In the genomic region with DNA sequence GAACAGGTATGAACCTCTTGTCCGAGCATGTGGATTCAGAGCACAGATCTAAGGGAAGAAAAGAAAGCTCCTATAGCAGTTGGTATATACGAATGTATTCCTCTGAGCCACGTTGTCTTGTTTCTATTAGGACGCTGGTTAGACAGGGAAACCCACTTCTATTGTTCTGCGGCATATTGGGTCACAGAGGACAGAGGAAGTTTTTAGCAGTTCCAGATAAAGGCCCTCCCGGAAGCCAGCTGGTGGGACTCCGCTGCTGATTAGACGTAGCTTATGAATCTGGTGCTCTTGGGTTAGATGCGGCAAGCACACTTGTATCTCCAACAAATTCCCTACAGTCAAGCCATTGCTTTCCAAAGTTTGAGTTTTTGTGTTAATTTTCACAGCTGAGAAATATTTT, we compare ENCODE assay signal across 14 mouse cellular contexts. TPM values are rescaled to one million over a fixed set of nuclear protein-coding genes. Genes with fewer than 3 reads are reported as not detected.
DNase-seq lines count a peak whose midpoint lies in the region; ATAC-seq and TF ChIP-seq lines count a peak whose summit lies in the region.
"Had no signal": no experiment of that assay in that cellular context is flagged by ENCODE, and none has a peak within 500 bp of the region (broad histone marks: within the 10 kb centered on the region; RNA-seq: fewer than 3 reads in every experiment).

No protein-coding gene starts in this region.

- peak; percentile 93 for DNase-seq in heart, adult 11 months
- no peak for DNase-seq in heart, postnatal 25 days (ENCODE audit: low spot score)
- DNase-seq in liver, embryonic 11.5 days (ENCODE audit: low spot score): no peak
- no peak for DNase-seq in left cerebral cortex, postnatal 14 days (ENCODE audit: low spot score in 2 of 2)
- DNase-seq in thymus, postnatal 0 days (ENCODE audit: low spot score): no peak
- DNase-seq in midbrain, embryonic 11.5 days (ENCODE audit: low spot score, missing footprints): no peak
- DNase-seq: adrenal gland, postnatal 14 days; cerebellum, adult 2 months; forebrain, postnatal 0 days; layer of hippocampus, adult 9-11 months had no signal

- no peak overlapping the region for H3K9ac ChIP-seq in heart, embryonic 12.5 days
- no peak overlapping the region for H3K9ac ChIP-seq in liver, embryonic 11.5 days (ENCODE audit: low read depth, low read length)
- H3K9ac ChIP-seq in midbrain, embryonic 11.5 days (ENCODE audit: low read length): no peak overlapping the region
- H3K9ac ChIP-seq: embryonic facial prominence, embryonic 13.5 days; forebrain, postnatal 0 days; hindbrain, embryonic 14.5 days had no signal

- peak overlapping the region; percentile 69 for H3K27ac ChIP-seq in heart, embryonic 12.5 days (ENCODE audit: poor library complexity, severe bottlenecking)
- 0 out of 2 replicates have a peak overlapping the region, but pooled peaks have one; percentile 5 for H3K27ac ChIP-seq in liver, embryonic 11.5 days (ENCODE audit: low read depth, low read length)
- no peak overlapping the region for H3K27ac ChIP-seq in midbrain, embryonic 11.5 days (ENCODE audit: low read depth, low read length)
- H3K27ac ChIP-seq: embryonic facial prominence, embryonic 13.5 days; hindbrain, embryonic 14.5 days had no signal

- H3K36me3 ChIP-seq in E14TG2a.4 (ENCODE audit: insufficient read depth, low read length): peaks cover 11% of the 10 kb centered on the region; the same call in 1 of the 2 replicates
- no peaks in the 10 kb centered on the region for H3K36me3 ChIP-seq in heart, embryonic 12.5 days
- H3K36me3 ChIP-seq in liver, embryonic 11.5 days (ENCODE audit: control insufficient read depth, insufficient read depth, low read length): no peaks in the 10 kb centered on the region
- no peaks in the 10 kb centered on the region for H3K36me3 ChIP-seq in midbrain, embryonic 11.5 days (ENCODE audit: control insufficient read depth, insufficient read depth, low read length)
- H3K36me3 ChIP-seq: embryonic facial prominence, embryonic 13.5 days had no signal

- H3K9me3 ChIP-seq in E14TG2a.4 (ENCODE audit: low read length): no peaks in the 10 kb centered on the region
- no peaks in the 10 kb centered on the region for H3K9me3 ChIP-seq in heart, embryonic 12.5 days (replicated peaks)
- H3K9me3 ChIP-seq in liver, embryonic 11.5 days (ENCODE audit: control insufficient read depth, low read length): no peaks in the 10 kb centered on the region
- no peaks in the 10 kb centered on the region for H3K9me3 ChIP-seq in midbrain, embryonic 11.5 days (ENCODE audit: control insufficient read depth, low read length)
- H3K9me3 ChIP-seq: embryonic facial prominence, embryonic 13.5 days had no signal

- H3K4me1 ChIP-seq in E14TG2a.4 (replicated peaks; ENCODE audit: low read depth, low read length): peaks cover 84% of the 10 kb centered on the region
- H3K4me1 ChIP-seq in heart, embryonic 12.5 days (replicated peaks): peaks cover 33% of the 10 kb centered on the region
- H3K4me1 ChIP-seq in liver, embryonic 11.5 days (replicated peaks; ENCODE audit: control insufficient read depth, insufficient read depth, low read length): peaks cover 20% of the 10 kb centered on the region
- H3K4me1 ChIP-seq in midbrain, embryonic 11.5 days (ENCODE audit: control insufficient read depth, insufficient read depth, low read length): peaks cover 6% of the 10 kb centered on the region; the same call in 1 of the 2 replicates

- H3K27me3 ChIP-seq in E14TG2a.4 (ENCODE audit: insufficient read depth, low read length): no peaks in the 10 kb centered on the region
- no peaks in the 10 kb centered on the region for H3K27me3 ChIP-seq in heart, embryonic 12.5 days (replicated peaks)
- no peaks in the 10 kb centered on the region for H3K27me3 ChIP-seq in liver, embryonic 11.5 days (replicated peaks; ENCODE audit: control insufficient read depth, insufficient read depth, low read length)
- no peaks in the 10 kb centered on the region for H3K27me3 ChIP-seq in midbrain, embryonic 11.5 days (ENCODE audit: control insufficient read depth, insufficient read depth, low read length)
- H3K27me3 ChIP-seq: embryonic facial prominence, embryonic 13.5 days had no signal

- ATAC-seq in heart, embryonic 12.5 days (ENCODE audit: insufficient number of reproducible peaks, low FRiP score): no peak
- peak; percentile 24; the same call in 1 of the 2 replicates for ATAC-seq in liver, embryonic 11.5 days (replicated peaks; ENCODE audit: low FRiP score)
- ATAC-seq in midbrain, embryonic 11.5 days (ENCODE audit: low FRiP score): no peak
- ATAC-seq: forebrain, postnatal 0 days had no signal

- 24% methylated on average over 9 of the region's 9 CpGs for WGBS in heart, embryonic 12.5 days
- 33% methylated on average over 9 of the region's 9 CpGs for WGBS in liver, embryonic 11.5 days
- 79% methylated on average over 9 of the region's 9 CpGs for WGBS in midbrain, embryonic 11.5 days

- peak overlapping the region; percentile 29; the same call in 1 of the 2 replicates for H3K4me3 ChIP-seq in E14TG2a.4 (replicated peaks; ENCODE audit: low read length)
- H3K4me3 ChIP-seq in heart, embryonic 12.5 days: no peak overlapping the region
- H3K4me3 ChIP-seq in liver, embryonic 11.5 days (ENCODE audit: low read depth, low read length): no peak overlapping the region
- no peak overlapping the region for H3K4me3 ChIP-seq in midbrain, embryonic 11.5 days (ENCODE audit: low read depth, low read length)
- H3K4me3 ChIP-seq: embryonic facial prominence, embryonic 13.5 days had no signal

- H3K4me2 ChIP-seq in heart, embryonic 12.5 days: 0 out of 2 replicates have a peak overlapping the region, but pooled peaks have one; percentile 3
- peak overlapping the region; percentile 37 for H3K4me2 ChIP-seq in liver, embryonic 11.5 days
- H3K4me2 ChIP-seq in midbrain, embryonic 11.5 days: no peak overlapping the region
- H3K4me2 ChIP-seq: embryonic facial prominence, embryonic 13.5 days; hindbrain, embryonic 14.5 days had no signal

- TF ChIP-seq CTCF in E14TG2a.4 (conservative IDR thresholded peaks at IDR 0.05; ENCODE audit: low read length): no peak

- intact Hi-C loops in heart, postnatal 25 days (cut with DNase I): no loop called here
- intact Hi-C loops in left cerebral cortex, postnatal 14 days (cut with DNase I): no loop called here

RNA-seq across cellular contexts. Expression of a gene that starts 4.8 kb away (rescaled TPM):
- 10 to 100 TPM; 23.7 to 25.8 TPM for total RNA-seq in heart, postnatal 25 days (2021)
- 6.9 and 7.6 TPM in 2 replicates for polyA plus RNA-seq in heart, embryonic 12.5 days (2016; fragmentation: Nextera tagmentation; extraction: Ambion mirVana)
- 4.9 and 5.7 TPM in 2 replicates for polyA plus RNA-seq in liver, embryonic 11.5 days (2014; fragmentation: Nextera tagmentation; extraction: Ambion mirVana)
- 100 to 1,000 TPM; 150 to 166 TPM for total RNA-seq in left cerebral cortex, postnatal 14 days (2021)
- 3.1 and 3.4 TPM in 2 replicates for polyA plus RNA-seq in thymus, postnatal 0 days (2015; fragmentation: Nextera tagmentation; extraction: Ambion mirVana)
- 4.7 and 4.8 TPM in 2 replicates for polyA plus RNA-seq in midbrain, embryonic 11.5 days (2014; fragmentation: Nextera tagmentation; extraction: Ambion mirVana)
